Mouse (Mus musculus): Measurements from ENCODE around the gene 2410015M20Rik.
"Not testable (repeated sequence)": the region's sequence is repeated elsewhere in the genome, so short reads cannot be mapped to it uniquely, and the experiment has no call there.

Gene 2410015M20Rik

DNA sequence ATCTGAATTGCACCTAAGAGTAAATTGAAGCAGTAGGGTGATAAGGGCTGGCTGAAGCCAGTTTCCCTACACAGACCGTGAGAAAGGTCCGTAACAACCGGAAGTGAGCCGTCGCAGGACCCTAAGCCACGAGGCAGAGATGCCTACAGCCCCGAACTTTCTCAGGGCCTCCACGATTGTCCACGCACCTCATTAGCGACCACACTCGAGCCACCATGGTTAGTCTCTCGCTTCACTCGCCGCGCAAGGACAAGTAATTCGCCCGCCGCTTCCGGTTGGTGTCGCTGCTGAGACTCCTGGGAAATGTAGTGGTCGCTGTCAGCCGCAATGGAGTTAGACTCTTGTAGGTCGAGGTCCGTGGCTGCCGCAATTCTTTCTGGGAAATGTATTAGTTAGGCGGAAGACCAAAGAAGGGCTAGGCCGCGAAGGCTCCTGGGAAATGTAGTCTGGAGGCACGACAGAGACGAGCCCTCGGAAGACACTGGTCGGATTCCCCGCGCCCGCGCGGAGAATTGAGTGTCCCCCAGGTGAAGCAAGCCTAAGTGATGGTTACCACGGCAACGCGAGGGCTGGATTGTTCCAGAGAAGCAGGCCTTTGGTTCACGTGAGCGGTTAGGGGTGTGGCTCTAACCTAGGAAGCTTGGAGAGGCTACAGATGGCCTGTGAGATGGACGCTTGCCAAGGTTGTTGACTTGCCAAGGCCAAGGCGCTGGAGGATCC is at the start of gene 2410015M20Rik:
Gene 2410015M20Rik (minus strand): TSS at position 320 of the 720 bp plus-strand sequence.
- peak; percentile 96 for DNase-seq (ENCODE audit: low read depth)

DNA sequence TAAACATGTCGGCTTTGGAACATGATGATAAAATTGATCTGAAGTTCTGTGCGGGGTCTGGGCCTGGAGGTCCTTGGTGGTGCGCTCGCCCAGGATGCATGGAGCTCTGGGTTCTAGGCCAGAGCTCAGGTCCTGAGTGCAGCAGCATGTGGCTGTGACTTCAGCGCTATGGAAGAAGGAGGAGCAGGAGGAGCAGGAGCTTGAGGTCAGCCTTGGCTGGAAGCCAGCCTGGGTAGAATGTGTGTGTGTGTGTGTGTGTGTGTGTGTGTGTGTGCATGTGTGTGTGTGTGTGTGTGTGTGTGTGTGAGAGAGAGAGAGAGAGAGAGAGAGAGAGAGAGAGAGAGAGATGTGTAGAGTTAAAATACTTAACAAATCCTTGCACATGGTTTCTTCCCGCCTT is 46.6 kb upstream of the 2410015M20Rik start:
- no peak for DNase-seq (ENCODE audit: low read depth)

DNA sequence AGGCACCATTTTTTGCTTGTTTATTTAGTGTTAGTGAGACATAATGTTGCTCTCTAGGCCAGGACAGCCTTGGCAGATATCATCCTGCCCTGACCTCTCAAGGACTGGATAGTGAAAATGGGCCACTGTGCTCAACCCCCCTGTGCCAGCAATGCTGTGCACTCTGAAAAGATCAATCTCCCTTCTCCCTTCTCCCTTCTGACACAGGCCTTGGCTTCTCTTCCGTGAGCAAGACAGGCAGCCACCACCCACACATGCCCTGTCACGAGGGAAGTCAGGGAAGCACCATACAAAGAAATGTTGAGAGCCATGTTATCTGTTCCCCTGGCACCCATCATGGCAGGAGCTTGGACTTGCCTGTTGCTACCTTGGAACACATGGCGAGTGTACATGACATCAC is 45.7 kb upstream of the 2410015M20Rik start:
- no peak for DNase-seq (ENCODE audit: low read depth)

DNA sequence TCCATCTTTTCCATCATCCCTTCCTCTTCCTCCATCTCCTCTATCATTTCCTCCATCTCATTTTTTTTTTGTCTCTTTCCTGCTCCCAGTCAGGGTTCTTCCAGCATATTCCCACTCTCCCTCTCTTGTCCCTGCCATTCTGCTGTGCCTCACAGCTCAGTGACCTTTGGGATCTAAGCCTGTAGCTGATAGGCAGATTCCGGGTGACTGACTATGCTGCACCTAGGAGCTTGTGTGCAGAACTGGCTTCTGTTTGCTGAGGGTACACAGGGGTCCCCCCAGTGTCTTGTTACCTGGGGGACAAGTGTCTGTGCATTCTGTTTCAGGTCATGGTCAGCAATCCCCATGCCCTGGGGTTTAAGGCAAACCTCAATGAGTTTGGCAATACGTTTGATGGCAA is 45.2 kb upstream of the 2410015M20Rik start:
- DNase-seq (ENCODE audit: low read depth) = no peak

DNA sequence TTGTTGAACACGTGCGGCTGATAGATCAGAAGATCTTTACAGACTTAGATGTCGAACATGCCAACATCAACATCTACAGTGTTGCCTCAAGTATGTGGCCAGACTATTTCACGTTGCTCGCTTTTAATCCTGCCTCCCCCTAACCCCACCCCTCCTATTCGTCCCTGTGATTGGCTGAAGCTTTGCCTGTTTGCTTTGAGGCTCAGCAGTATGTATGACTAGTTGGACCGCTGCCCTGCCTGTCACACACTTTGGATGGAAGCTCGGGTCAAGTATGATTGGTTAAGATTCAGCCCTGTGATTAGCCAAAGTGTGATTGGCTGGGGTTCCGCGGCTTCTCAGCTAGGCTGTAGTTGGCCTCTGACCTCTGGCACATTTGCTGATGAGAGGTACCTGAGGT is 42.2 kb upstream of the 2410015M20Rik start:
- DNase-seq (ENCODE audit: low read depth) = no peak

DNA sequence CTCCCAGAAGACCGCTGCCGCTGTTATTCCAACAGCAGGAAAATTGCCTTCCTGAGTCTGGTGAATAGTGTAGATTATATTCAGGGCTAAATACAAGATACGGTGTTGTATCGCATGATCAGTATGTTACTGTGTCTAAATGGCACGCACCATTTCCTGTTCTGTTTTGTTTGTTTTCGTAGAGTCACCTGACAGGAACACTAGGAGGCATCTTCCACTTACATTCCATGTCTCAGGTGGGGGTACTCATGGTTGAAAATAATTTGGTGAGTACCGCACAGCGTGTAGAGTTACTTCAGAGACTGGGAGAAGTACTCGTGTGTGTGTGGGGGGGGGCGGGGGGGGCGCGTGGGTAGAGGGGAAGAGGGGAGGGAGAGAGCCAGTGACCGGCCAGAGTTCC is 38.0 kb upstream of the 2410015M20Rik start:
- no peak for DNase-seq (ENCODE audit: low read depth)

DNA sequence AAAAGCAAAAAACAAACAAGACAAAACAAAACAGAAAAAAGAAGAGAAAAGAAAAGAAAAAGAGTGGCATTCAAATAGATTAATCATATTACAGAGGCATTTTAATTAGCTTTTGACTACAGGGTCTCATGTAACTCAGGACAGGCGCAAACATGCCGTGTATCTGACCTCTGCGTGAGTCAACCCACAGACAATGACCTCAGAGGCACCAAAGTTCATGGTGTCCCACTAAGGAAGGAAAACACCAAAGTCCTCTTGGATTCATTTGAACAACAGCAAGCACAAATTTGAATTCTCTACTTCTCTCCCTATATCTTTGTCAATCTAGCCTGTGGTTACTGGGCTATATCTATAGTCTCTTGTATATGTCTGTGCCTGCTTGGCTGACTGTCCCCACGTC is 33.7 kb upstream of the 2410015M20Rik start:
- no peak for DNase-seq (ENCODE audit: low read depth)

DNA sequence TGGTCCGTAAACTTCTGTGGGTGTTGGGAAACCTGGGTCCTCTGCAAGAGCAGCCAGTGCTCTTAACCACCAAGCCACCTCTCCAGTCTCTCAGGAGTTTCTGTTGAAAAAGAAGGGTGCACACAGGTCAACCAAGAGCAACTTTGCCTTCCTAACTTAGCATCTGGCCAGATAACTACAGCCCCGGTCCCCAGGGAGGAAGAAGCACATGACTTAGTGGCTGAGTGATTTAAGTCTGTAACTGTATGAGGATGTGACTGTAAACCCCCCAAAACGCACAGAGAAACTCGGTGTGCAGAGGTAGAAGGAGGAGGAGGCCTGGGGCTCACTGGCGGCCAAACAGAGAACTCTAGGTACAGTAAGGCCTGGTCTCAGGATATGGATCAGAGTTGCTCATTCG is 24.5 kb upstream of the 2410015M20Rik start:
- no peak for DNase-seq (ENCODE audit: low read depth)

DNA sequence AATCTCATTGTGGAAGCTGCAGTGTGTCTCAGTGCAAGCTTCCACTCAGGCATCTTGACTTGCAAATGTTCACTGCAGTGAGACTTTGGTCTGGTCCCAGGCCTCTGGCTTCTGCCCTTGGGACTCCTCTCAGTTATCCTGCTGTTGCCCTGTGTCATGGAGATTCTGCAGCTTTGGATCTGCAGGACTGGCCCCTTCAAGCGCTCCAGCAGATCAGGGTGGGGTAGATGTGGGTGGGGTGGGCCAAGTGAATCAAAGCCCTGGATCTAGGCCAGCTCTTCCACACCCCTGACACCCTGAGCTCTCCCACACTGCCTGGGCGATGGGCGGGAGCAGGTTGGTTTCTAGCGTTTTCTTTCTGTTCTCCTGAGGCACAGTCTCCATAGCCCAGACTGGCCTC is 22.2 kb upstream of the 2410015M20Rik start:
- no peak for DNase-seq (ENCODE audit: low read depth)

DNA sequence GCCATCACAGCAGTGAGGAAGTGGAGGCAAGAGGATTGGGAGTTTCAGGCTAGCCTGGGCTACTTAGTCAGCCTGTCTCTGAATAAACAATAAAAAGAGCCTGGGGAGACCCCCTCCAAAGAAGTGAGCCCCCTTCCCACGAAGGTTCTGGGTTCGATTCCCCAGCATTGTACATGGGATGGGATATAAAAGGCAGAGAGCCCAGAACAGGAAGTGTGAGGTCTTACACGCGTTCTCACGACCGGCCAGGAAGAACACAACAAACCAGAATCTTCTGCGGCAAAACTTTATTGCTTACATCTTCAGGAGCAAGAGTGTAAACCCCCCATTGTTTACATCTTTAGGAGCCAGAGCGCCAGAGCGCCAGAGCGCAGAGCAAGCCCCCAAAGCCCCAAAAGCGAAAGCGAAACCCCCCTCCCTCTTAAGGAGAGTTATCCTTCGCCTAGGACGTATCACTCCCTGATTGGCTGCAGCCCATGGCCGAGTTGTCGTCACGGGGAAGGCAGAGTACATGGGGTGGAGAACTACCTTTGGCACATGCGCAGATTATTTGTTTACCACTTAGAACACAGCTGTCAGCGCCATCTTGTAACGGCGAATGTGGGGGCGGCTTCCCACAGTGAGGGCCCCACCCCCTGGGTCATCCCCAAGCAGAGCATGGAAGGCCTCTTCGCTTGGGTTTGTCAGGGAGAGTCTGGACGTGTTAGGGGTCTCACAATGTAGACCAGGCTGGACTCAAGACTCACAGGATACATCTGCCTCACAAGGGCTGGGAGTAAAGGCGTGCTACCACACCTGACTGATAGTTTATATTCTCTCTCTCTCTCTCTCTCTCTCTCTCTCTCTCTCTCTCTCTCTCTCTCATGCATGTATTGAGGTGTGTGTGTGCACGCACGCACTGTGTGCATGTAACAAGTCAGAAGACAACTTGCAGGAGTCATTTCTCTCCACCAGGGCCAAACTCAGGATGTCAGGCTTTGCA is 20.5 kb upstream of the 2410015M20Rik start:
- not testable (repeated sequence) for DNase-seq (ENCODE audit: low read depth)

DNA sequence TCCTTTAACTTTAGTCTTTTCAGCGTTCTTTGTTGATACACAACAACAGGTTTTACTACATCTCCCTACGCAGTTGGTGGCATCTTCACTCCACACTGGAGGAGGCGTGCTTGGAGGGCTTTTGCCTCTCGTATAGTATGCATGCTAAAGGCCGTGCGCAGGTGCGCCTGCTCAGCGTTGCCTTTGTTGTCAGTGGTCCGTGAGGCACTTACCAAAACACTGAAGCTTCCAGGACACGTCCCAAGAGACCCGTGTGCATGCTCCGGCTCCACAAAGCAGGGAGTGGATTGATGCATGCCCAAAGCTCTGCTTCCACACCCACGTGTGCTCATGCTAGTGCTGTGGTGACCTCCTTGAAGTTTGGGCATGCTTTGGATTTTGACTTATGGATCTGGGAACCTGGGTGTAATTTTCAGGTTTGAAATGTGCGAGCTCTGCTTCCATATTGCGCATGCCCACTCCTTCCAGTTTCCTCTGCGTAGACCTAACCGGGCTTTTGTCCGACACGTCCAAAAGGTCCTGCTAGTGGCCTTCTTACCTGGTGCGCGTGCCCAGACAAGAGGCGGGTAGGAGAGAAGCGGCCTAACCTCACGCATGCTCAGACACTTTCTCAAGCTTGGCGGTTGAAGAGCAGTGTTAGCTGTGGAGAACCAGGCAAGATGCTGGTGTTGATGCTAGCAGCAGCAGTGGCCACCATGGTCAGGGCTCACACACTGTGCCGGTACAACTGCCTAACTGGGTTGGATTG is 18.1 kb upstream of the 2410015M20Rik start, which contains the start of gene Catsperd:
Gene Catsperd (plus strand): TSS at position 614 of the 748 bp plus-strand sequence.
- no peak for DNase-seq (ENCODE audit: low read depth)

DNA sequence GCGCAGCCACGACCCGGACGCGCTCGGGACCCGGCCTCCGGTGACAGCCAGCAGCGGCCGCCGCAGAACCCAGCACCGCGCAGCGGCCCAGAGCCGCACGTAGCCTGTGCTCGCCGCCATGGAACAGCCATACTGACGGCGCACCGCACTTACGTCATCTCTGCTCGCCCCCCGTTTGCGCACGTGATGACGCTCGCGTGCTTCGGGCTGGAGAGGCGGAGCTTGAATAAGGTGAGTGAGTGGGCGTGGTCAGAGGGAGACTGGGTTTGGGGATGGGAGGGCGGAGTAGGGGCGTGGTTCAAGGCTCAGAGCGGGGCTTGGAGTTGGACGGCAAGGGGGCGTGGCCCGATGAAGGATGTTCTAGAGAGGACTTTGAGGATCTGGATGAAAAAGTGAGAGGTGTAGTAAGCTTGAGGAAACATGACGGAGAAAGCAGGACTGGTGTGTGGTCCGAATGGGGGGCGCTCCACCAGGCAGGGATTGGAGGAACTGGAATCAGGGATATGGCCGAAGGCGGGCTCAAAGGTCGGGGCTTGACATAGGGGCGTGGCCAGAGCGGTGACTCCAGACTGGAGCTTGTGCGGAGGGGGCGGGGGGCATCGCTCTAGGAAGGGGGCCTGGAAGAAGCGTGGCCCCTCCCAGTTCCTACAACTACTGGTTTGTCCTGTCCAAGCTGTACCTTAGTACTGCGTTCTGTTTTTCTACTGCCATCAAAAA is 17.3 kb upstream of the 2410015M20Rik start, which contains the start of gene Lonp1:
Gene Lonp1 (minus strand): TSS at position 134 of the 717 bp plus-strand sequence.
- peak; percentile 98 for DNase-seq (ENCODE audit: low read depth)

DNA sequence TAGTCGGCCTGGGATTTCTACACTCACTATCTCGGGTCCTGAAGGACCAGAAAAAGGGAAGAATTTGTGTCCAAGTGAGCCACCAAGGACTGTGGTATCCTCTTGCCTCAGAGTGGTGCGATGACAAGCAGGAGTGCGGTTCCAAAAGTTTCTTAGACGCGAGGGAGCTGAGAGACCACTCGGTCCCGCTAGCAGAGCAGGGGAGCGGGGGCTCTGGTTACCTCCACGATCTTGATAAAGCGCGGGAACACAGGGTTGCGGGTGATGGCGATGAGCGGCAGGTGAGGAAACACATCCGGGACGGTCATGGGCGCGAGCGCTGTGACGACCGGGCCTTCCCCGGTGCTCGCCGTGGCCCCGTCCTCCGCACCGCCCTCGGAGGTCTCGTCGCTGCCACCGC is 16.7 kb upstream of the 2410015M20Rik start:
- no peak for DNase-seq (ENCODE audit: low read depth)

DNA sequence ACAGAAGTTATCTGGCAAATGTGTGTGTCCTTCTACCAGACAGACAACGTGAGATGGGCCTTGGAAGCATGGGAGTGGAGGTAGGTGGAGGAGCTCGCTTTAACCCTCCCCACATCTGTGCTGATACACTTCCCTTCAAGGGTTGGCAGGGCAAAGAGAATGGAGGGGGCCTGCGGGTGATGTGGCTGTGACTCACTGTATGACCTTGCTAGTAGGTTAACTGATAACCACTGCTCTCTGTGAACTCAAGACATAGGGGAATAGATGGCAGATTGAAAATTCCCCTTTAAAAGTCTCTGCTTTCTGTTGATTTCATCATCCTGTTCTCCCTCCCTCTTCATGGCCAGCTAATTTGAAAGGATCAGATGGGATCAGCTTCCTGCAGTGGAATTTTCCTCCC is 15.9 kb upstream of the 2410015M20Rik start:
- no peak for DNase-seq (ENCODE audit: low read depth)

DNA sequence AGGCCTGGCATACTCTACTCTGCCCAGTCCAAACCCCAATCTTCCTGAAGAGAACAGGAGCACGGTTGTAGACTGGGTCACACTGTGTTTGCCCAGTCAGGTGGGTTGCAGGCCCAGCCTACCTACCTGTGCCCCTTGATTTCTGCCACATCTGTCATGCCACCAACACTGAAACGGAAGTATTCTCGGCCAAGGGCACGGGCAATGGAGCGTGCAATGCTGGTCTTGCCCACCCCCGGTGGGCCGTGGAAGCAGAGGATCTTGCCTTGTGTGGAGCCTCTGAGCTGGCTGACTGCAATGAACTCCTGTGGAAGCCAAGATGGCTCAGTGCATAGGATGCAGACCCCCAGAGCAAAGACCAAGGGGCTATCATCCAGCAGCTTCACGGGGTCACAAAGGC is 8.1 kb upstream of the 2410015M20Rik start:
- DNase-seq (ENCODE audit: low read depth) = no peak

DNA sequence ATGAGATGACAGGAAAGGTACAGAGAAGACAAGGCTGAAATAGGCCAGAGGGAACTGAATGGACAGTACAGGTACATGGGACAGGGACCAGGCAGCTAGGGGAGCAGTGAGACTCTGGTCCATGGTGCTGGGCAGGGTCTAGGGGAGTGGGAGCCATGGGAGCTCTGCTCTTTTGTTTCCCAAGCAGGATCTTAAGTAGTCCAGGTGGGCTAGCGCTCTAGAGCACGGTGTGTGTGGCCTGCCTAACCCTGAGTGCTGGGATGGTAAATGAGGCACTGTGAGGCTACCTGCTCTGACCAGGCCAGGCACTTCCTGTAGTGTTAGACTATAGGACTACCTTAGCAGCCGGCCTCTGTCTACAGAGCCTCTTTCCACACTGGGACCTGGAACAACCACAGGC is 7.2 kb upstream of the 2410015M20Rik start:
- no peak for DNase-seq (ENCODE audit: low read depth)

DNA sequence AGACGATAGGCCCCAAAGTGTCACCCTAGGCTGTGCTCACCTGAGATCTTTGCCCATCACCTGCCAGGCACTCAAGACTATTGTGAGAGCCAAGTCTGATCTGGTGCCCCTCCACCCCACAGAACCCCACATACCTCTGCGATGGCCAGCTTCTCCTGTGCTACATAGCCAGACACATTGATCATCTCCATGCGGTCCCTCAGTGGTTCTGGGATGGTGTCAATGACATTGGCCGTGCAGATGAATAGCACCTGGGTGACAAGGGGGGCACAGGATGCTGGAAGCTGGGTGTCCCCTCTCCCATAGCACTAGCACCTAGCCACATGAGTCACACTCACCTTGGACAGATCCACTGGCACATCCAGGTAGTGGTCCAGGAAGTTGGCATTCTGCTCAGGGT is 6.2 kb upstream of the 2410015M20Rik start:
- no peak for DNase-seq (ENCODE audit: low read depth)

DNA sequence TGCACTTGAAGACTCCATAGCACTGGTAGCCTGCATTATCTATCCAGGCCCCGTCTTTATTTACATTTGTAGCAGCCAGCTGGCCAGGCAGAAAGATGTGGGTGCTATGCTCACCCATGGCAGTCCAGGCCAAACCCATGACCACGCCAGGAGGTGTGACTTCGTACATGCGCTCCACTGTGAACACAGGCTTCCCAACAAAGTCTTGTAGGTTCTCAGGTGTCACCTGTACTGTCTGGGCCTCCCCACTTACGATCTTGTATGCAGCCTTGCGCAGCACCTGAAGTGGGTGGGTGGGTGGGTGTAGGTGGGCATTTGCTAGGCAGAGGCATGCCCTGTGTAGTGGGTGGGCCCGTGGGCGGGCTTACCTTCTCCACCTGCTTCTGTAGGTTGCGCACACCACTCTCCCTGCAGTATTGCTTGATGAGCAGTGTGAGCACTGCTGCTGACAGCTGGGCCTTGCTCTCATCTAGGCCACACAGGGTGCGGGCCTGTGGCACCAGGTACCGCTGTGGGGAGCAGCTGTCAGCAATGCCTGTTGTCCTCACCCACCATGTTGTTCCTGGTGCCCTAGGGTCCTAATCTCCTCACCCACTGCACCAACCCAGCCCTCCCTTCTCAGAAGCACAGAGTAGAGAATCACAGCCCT is 5.7 kb upstream of the 2410015M20Rik start:
- no peak for DNase-seq (ENCODE audit: low read depth)

DNA sequence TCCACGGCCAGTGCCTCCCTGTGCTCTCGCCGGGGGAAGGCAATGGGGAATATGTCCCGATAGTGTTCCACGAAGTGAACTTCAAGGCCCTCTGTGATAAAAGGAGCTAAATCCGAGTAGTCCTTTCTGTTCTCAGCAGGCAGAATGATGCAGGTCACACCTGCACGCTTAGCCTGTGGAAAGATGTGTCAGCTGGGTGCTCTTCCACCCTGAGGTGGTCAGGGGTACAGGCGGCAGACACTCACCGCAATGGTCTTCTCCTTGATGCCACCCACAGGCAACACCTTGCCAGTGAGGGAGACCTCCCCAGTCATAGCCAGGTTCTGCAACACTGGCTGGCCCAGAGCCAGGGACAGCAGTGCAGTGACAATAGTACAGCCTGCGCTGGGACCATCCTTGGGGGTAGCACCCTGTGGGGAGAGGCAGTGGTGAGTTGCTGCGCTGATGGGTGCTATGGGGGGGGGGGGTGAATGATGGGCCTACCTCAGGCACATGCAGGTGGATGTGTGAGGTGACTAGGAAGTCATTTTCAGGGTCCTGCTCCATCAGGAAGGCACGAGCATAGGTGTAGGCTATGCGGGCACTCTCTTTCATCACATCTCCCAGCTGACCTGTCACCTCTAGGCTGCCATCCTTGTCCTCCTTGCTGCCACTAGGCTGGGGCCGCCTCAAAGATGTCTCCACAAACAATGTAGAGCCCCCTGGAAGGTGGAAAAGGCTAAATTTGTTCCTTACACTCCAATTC is 5.0 kb upstream of the 2410015M20Rik start:
- no peak for DNase-seq (ENCODE audit: low read depth)

DNA sequence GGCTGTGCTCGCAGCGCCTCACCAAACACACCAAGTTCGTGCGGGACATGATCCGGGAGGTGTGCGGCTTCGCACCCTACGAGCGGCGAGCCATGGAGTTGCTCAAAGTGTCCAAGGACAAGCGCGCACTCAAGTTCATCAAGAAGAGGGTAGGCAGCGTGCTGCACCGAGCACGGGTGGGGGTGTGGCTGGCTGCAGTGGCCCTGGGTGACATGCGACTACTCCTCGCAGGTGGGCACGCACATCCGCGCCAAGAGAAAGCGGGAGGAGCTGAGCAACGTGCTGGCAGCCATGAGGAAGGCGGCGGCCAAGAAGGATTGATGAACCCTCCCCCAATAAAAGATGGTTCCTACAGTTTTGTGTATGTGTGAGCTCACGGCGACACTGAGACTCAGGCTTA is 4.3 kb upstream of the 2410015M20Rik start:
- not testable (repeated sequence) for DNase-seq (ENCODE audit: low read depth)
